Mouse (Mus musculus) right cerebral cortex, adult 18-20 months (tissue): ENCODE measurements around the gene Hist1h1e.
A peak's percentile ranks its signal among the peaks of the same experiment; 100 is the strongest.
"Not testable (repeated sequence)": the region's sequence is repeated elsewhere in the genome, so short reads cannot be mapped to it uniquely, and the experiment has no call there.

Experiments used
- DNase-seq: peaks from one replicate; pipeline ENCODE4 v3.0.0; 2022; ENCODE audit warnings: mixed read lengths

The Hist1h1e gene

DNA sequence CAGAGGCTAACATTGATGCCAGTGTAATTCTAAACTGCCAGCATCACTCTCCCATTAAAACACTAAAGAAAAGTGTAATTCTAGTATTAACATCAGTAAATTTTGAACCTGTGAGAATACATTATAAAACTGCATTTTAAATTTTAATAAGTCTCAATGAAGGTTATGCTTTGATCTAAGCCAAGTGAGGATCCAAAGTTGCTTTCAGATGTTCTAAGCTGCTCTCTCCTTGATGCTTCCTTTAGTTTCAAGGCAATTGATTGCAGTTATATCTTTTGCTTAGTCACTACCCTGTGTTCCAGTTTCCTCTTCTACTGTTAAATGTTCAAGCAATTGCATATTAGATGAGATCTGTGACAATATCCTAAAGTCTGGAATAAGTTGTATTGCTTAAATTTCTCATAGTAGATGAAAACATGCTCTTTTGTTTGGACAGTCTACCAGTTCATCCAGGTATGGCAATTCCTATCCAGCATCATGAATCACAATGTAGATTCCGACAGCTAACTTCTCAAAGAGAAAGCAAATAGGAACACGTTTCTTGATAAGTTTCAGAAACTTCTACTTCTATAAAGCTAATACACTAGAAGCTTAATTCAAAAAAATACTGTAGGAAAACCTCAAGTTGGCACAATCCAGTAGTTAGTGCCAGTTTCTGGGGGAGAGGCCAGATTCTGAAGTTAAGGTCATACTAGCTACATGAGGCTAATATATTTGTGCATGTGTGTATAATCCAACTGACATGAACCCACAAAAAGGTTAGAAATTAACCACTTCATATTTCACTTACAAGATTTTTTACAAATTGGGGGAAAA lies 49.9 kb downstream of the Hist1h1e start:
- no peak for DNase-seq

DNA sequence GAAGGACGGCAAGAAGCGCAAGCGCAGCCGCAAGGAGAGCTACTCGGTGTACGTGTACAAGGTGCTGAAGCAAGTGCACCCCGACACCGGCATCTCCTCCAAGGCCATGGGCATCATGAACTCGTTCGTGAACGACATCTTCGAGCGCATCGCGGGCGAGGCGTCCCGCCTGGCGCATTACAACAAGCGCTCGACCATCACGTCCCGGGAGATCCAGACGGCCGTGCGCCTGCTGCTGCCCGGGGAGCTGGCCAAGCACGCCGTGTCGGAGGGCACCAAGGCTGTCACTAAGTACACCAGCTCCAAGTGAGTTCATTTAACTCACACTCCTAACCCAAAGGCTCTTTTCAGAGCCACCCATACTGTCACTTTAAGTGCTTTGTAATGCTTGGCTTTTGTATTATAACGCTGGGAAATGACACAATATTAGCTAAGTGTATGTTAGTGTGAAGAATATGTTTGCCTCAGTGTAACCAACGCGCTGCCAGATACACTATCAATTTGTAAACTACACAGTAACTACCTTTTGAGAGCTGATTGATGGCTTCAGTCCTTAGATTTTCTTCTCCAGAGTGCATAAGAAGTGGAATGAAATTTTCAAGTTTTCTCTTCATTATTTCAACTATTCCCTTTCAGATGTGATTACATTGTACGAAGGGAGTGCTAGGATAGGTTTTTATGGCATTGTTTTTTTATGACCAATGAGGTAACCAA lies 50.7 kb downstream of the Hist1h1e start:
- DNase-seq = not testable (repeated sequence)

GRCm38 (mm10) chr13:23571022-23571503 lies 51.3 kb downstream of the Hist1h1e start, which contains the start of the genes Hist1h2ae and Hist1h2bg:
TSS of gene Hist1h2ae (minus strand) at chr13:23571220.
TSS of gene Hist1h2bg (plus strand) at chr13:23571396.
- peak; percentile 76 for DNase-seq
